Mouse (Mus musculus) heart, embryonic 12.5 days (tissue): ENCODE measurements around the gene Irx5. TPM values are rescaled to one million over a fixed set of nuclear protein-coding genes. Genes with fewer than 3 reads are reported as not detected.

Experiments
- ATAC-seq: fragments of 200-750 bp; cut with Nextera tagmentation; 2 replicates; pipeline ENCODE4 v1.8.0; 2017; ENCODE audit warnings: moderate TSS enrichment, moderate library complexity; ENCODE audit not compliant: insufficient number of reproducible peaks, low FRiP score
- H3K27ac ChIP-seq: fragments of 300-500 bp; sonication (generic); 2 replicates; pipeline ENCODE4 v1.5.1; 2016; ENCODE audit warnings: mild to moderate bottlenecking, moderate library complexity; ENCODE audit not compliant: poor library complexity, severe bottlenecking
- H3K27me3 ChIP-seq: fragments of 300-500 bp; sonication (generic); replicated peaks from 2 replicates; pipeline ENCODE4 v1.6.1; 2016; ENCODE audit warnings: mild to moderate bottlenecking, moderate library complexity
- H3K36me3 ChIP-seq: fragments of 300-500 bp; sonication (generic); 2 replicates; pipeline ENCODE4 v1.6.1; 2016; ENCODE audit warnings: mild to moderate bottlenecking, moderate library complexity
- H3K4me1 ChIP-seq: fragments of 300-500 bp; sonication (generic); replicated peaks from 2 replicates; pipeline ENCODE4 v1.6.1; 2016; ENCODE audit warnings: mild to moderate bottlenecking
- H3K4me2 ChIP-seq: fragments of 300-500 bp; sonication (generic); 2 replicates; pipeline ENCODE4 v1.6.1; 2016; ENCODE audit warnings: mild to moderate bottlenecking, moderate library complexity
- H3K4me3 ChIP-seq: fragments of 300-500 bp; sonication (generic); 2 replicates; pipeline ENCODE4 v1.5.1; 2016; ENCODE audit warnings: mild to moderate bottlenecking
- H3K9ac ChIP-seq: fragments of 300-500 bp; sonication (generic); 2 replicates; pipeline ENCODE4 v1.6.1; 2016; ENCODE audit warnings: mild to moderate bottlenecking, moderate library complexity
- H3K9me3 ChIP-seq: fragments of 300-500 bp; sonication (generic); replicated peaks from 2 replicates; pipeline ENCODE4 v1.6.1; 2016; ENCODE audit warnings: mild to moderate bottlenecking, moderate library complexity
- WGBS: fragments of 180-500 bp; shearing (Covaris S2); methylation state at CpG from one replicate; pipeline ENCODE4 v1.1.7; 2016; 5-methylcytosine and 5-hydroxymethylcytosine counted together
- polyA plus RNA-seq: library from polyadenylated mRNA; unstranded; fragments of >200 nt; fragmentation: Nextera tagmentation; extraction: Ambion mirVana; gene quantifications from 2 replicates; pipeline ENCODE4 v1.2.1, GENCODE M21; 2016

The Irx5 gene
- polyA plus RNA-seq, 1 experiment from 2014 or later, result 14.3 TPM

DNA sequence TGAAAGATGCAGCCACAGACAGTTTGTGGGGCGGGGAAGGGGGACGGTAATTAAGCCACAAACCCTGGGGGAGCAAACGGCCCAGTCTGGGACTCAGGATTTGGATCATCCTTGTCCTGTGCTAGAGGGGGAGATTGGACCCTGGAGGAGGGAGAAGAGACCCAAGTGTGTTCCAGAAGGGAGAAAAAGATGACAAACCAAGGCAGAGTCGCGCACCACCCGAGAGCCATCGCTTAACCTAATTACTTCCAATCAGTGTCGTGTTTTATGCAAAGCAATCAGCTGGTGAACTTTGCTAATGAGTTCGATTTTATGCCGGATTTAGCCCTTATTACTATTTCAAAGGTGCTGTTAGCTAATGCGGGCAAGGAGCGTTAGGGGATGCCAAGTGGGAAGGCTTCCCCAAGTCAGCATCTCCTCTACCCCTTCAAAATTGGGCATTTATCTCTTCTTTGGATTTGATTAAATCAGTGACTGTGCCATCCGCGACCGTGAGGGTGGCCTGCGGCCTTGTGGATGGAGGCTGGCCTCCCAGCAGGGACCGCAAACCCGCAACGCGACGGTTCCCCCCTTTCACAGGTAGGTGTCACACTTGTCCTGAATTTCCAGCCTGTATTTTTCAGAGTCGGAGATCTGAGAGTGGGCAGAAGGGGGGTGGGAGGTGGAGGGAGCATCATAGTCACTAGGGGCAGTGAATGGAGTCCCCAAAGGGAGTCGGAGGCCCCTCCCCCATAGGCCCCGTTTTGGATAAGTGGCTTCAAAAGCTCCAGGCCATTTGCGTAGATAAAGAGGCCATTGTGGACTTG is 4.3 kb downstream of the Irx5 start:
- ATAC-seq, result no peak
- H3K36me3 ChIP-seq, result no peaks in the 10 kb centered on the region
- peak overlapping the region; percentile 60 for H3K9ac ChIP-seq
- H3K4me3 ChIP-seq, result peak overlapping the region; percentile 45
- H3K27ac ChIP-seq, result peak overlapping the region; percentile 41
- 13% methylated on average over 25 of the region's 25 CpGs for WGBS
- peak overlapping the region; percentile 54 for H3K4me2 ChIP-seq
- peaks cover 46% of the 10 kb centered on the region for H3K4me1 ChIP-seq
- H3K9me3 ChIP-seq, result no peaks in the 10 kb centered on the region
- H3K27me3 ChIP-seq, result peaks cover 49% of the 10 kb centered on the region

DNA sequence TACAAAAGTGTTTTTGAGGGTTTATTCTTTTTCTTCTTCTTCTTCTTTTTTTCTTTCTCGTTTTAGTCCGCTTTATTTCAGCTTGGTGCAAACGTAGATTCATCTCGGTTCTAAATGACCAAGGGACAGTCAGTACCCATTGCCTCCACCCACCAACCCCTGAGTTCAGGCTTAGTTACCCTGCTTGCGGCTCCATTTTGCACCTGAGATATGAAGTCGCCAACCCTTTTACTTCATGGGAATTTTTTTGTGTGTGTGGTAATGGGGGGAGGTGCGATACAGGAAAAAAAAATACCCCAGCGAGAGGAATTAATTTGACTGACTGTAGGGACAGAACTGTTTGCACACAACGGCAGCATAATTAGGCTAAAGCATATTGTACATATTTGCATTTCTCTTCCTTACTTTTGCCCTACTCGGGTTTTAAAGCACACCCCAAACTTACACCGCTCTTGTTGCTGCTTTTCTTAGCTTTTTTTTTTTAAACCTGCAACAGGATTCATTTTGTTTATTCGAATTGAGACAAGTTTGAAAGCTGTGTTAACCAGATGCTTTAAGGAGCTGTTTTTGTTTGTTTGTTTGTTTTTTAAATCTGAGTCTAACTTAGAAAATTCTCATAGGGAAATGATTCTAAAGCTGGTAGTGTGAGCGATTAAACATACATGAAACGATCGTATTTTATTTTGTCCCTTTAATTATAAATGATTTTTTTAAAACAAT is 5.1 kb downstream of the Irx5 start:
- WGBS, result 11% methylated on average over 15 of the region's 15 CpGs
- H3K9ac ChIP-seq, result peak overlapping the region; percentile 60
- H3K4me2 ChIP-seq, result peak overlapping the region; percentile 57
- peaks cover 55% of the 10 kb centered on the region for H3K27me3 ChIP-seq
- no peaks in the 10 kb centered on the region for H3K9me3 ChIP-seq
- no peaks in the 10 kb centered on the region for H3K36me3 ChIP-seq
- ATAC-seq, result no peak
- H3K4me3 ChIP-seq, result peak overlapping the region; percentile 45
- H3K4me1 ChIP-seq, result peaks cover 46% of the 10 kb centered on the region
- peak overlapping the region; percentile 41; the same call in 1 of the 2 replicates for H3K27ac ChIP-seq

DNA sequence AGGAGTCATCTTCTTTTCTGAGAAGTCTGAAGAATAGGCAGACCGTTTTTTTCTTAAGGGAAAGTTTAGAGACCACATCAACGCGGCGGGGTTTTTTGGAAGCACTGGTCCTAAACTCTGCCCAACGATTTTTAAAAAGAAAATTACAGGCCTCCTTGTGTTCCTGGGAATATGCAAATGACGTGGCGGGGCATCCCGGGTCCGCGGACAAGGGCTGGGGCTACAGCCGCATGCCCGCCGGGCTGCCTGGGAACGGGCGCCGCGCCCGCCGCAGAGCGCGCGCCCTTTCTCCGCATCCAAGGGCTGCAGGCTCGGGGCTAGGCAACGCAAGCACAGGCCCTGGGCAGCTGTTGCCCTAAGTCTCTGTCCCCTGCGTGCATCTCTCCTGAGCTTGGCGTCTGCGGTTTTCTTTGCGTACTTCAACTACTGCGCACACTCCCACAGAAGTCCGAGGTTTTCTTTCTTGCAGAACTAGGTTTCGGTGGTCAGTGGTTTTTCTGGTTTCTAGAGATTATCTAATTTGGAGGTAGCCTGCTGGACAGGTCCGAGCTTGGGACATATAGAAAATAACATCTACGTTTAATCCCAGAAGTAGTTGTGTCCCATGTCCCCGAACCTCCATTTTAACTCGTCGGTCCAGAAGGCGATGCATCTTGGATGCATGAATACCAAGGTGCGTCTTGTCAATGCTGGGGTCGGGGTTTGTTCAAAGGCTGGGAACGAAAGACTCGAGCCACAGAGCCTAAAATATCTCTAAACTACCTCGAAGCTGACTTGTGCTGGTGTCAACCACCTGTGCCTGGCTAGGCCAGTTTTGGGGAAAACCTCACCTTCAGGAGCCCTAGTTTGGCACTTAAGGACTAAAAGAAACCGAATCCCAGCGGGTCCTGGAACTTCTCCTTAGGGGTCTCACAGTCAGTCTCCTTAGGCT is 6.1 kb downstream of the Irx5 start:
- Histone ChIP-seq H3K4me2 (peak overlapping the region; percentile 57), H3K36me3 (no peaks in the 10 kb centered on the region), H3K27ac (peak overlapping the region; percentile 44; the same call in 1 of the 2 replicates), H3K27me3 (peaks cover 63% of the 10 kb centered on the region), H3K4me1 (peaks cover 46% of the 10 kb centered on the region), H3K4me3 (peak overlapping the region; percentile 36), H3K9ac (peak overlapping the region; percentile 29), H3K9me3 (no peaks in the 10 kb centered on the region)
- 6% methylated on average over 45 of the region's 45 CpGs for WGBS
- no peak for ATAC-seq

DNA sequence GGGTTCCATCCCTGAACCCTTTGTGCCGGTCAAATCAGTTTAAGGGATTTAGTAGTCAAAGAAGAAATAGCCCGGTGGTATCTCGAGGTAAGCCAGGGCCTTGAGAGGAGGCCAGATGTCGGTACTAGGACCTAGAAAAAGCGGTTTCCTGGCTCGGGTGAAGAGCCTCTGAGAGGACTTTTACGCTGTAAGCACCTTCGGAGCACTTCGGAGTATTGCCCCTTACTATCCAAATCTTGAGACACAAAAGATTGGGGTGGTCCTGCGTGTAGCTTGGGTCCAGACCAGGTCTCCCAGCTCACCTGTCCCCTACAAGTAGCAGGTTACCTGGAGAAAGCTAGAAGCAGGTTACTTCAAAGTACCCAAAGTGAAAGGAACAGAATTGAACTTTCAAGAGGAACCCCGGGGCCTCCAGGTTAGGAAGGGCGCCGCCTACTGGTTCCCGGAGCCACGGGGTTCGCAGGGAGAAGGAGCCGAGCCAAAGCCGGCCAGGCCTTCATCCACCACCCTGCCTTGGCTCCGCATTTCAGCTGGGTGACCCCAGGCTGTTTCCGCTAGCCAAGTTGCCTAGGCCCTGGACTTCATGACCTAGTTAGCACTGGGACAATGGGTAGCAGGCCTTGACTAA is 6.8 kb downstream of the Irx5 start:
- H3K9ac ChIP-seq, result 0 out of 2 replicates have a peak overlapping the region, but pooled peaks have one; percentile 33

DNA sequence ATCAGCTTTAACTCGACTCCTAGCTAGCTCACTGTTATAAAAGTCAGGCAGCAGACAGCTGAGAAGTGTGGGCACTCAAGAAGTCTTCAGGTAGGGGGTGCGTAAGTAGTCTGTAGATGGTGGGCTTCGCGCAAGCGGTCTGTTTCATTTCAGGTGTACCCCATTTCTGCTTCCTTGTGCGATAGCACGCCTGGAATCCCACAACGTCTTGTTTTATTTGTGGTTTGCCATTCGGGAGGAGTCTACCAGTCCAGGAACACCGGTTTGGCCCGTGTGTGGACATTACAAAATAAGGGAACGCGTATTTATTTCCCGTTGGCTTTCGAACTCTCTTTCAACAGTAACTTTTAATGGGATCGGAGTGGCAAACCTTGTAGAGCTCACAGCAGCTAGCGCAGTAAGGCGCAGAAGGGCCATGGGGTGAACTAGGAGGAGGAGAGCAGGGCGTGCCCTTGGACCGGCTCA is 7.4 kb downstream of the Irx5 start:
- Histone ChIP-seq H3K4me1 (peaks cover 51% of the 10 kb centered on the region), H3K27ac (no peak overlapping the region), H3K4me3 (peak overlapping the region; percentile 36; the same call in 1 of the 2 replicates), H3K9ac (0 out of 2 replicates have a peak overlapping the region, but pooled peaks have one; percentile 33), H3K27me3 (peaks cover 68% of the 10 kb centered on the region), H3K36me3 (no peaks in the 10 kb centered on the region), H3K4me2 (peak overlapping the region; percentile 57), H3K9me3 (no peaks in the 10 kb centered on the region)
- 18% methylated on average over 20 of the region's 20 CpGs for WGBS
- no peak for ATAC-seq

More for the DNA sequence above, 6.8 kb downstream of the Irx5 start:
- Histone ChIP-seq H3K27me3 (peaks cover 66% of the 10 kb centered on the region), H3K4me2 (peak overlapping the region; percentile 57), H3K9me3 (no peaks in the 10 kb centered on the region), H3K36me3 (no peaks in the 10 kb centered on the region), H3K27ac (0 out of 2 replicates have a peak overlapping the region, but pooled peaks have one; percentile 17), H3K4me1 (peaks cover 52% of the 10 kb centered on the region), H3K4me3 (peak overlapping the region; percentile 36)
- 12% methylated on average over 20 of the region's 20 CpGs for WGBS
- ATAC-seq, result no peak

DNA sequence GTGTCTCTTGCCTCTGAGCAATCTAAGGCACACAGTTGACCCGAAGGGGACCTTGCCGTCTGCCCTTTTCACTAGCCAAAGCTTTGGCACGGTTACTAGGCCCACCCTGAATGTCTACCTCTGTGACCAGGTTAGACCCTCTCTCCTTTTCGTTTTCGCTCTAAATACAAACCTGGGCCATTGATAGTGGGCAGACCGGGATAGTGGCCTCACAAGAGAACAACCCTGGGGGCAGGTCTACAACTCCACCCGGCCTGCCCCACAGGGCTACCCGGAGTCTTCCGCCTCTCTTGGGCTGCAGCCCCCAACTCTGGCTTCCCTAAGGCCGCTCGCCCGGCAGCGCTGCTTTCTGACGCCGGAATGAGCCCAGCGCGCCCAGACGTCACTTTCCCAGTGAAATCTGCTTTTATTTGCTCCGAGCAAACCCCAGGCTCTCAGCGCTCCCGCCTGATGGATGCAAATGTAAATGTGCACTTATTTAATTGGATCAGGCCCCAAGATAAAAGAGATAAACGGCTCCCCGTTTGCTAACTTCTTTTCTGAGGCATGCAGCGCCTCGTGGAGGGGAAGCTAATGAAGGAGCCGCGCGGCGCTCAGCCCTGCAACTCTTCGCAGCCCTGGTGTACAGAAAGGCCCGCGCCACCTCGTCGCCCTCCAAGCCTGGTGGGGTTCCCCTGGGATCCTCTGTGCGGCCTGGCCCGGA is 8.0 kb downstream of the Irx5 start:
- peaks cover 70% of the 10 kb centered on the region for H3K27me3 ChIP-seq
- H3K27ac ChIP-seq, result no peak overlapping the region
- 7% methylated on average over 36 of the region's 36 CpGs for WGBS
- H3K4me1 ChIP-seq, result peaks cover 51% of the 10 kb centered on the region
- no peaks in the 10 kb centered on the region for H3K36me3 ChIP-seq
- peak overlapping the region; percentile 48; the same call in 1 of the 2 replicates for H3K9ac ChIP-seq
- H3K4me3 ChIP-seq, result peak overlapping the region; percentile 36
- H3K9me3 ChIP-seq, result no peaks in the 10 kb centered on the region
- H3K4me2 ChIP-seq, result peak overlapping the region; percentile 57
- ATAC-seq, result no peak

DNA sequence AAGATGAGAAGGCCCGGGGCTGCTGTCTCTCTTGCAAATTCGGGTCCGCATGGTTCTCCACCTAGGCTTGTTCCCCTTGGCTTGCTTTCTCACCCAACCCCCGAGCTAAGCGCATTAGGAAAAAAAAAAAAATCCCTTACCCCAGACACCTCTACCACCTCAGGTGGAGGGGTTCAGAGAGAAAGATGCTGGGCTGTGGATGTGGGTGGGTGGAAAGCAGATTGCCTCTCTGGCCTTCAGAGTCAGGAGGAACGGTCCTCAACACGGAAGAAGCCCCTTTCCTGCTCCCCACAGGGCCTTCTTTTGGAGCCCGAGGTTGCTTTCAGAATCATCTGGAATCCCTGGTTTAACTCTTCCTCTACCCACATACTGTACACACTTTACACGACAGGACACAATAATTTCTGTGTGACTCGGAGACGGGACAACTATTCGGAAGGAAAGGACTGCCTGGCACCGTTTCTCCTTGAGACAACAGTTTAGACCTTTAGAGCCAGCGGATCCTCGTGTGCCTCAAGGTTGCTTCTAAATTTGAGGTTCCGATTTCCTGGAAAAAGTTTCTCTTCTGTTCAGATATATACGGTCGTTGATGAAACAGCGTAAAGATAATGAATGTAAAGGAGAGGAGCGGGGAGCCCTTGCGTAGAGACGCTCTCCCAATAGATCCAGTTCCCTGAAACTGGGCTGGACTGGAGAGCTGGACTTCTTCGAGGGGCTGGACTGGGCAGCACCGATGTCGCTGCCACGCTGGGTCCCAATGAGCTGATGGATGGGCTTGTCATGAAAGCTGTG is 8.7 kb downstream of the Irx5 start:
- Histone ChIP-seq H3K4me1 (peaks cover 48% of the 10 kb centered on the region), H3K4me2 (peak overlapping the region; percentile 57), H3K9ac (0 out of 2 replicates have a peak overlapping the region, but pooled peaks have one; percentile 48), H3K36me3 (no peaks in the 10 kb centered on the region), H3K4me3 (peak overlapping the region; percentile 36), H3K27ac (no peak overlapping the region), H3K27me3 (peaks cover 67% of the 10 kb centered on the region), H3K9me3 (no peaks in the 10 kb centered on the region)
- 17% methylated on average over 26 of the region's 26 CpGs for WGBS
- ATAC-seq, result no peak

DNA sequence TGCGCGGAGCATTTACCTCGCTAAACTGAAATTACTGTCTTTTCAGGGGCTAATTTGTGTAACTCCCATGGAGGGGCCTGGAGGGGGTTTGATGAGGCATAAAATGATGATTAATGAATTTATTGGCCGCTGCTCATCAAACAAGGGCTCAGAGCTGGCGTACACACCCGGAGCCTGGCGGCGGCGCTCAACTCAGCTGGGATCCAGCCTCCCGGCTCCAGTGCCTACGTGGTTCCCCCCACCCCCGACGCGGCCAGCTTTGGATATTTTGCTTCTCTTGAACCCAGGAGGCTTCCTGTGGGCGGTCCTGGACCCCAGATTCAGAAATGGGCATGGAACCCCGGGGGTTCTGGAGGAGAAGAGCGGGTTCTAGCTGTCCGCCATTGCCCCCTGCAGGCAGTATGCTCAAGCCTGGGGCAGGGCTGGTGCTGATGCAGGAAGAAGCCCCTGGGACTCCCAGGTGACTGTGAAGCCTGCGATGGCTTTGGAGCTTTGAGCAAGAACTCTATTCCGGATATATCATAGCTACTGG is 9.4 kb downstream of the Irx5 start:
- H3K27ac ChIP-seq, result no peak overlapping the region
- H3K4me1 ChIP-seq, result peaks cover 48% of the 10 kb centered on the region
- peak overlapping the region; percentile 16 for H3K4me3 ChIP-seq
- H3K27me3 ChIP-seq, result peaks cover 62% of the 10 kb centered on the region
- WGBS, result 13% methylated on average over 20 of the region's 20 CpGs
- H3K9ac ChIP-seq, result no peak overlapping the region
- no peaks in the 10 kb centered on the region for H3K9me3 ChIP-seq
- H3K36me3 ChIP-seq, result no peaks in the 10 kb centered on the region
- ATAC-seq, result peak; percentile 31; the same call in 1 of the 2 replicates
- peak overlapping the region; percentile 57 for H3K4me2 ChIP-seq

DNA sequence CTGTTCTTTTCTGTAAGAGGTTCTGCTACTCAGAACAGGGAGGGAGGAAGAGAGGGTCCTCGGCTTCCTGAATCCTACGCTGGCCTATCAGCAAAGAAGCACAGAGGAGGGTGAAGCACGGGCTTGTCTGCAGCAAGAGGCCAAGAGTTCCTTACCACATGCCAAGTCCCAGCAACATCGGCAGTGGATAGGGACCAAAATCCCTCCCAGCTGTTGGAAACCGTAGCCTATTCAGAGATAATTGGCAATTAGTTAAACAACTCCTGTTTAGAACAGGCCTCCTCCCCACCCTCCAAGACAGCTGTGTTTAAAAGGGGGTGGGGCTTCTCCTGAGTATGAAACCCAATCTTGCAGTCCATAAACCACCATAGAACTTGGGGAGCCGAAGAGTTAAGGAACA is 22.1 kb downstream of the Irx5 start:
- 29% methylated on average over 6 of the region's 6 CpGs for WGBS
- Histone ChIP-seq H3K4me1 (no peaks in the 10 kb centered on the region), H3K27ac (no peak overlapping the region), H3K9ac (no peak overlapping the region), H3K36me3 (no peaks in the 10 kb centered on the region), H3K9me3 (no peaks in the 10 kb centered on the region), H3K4me3 (no peak overlapping the region), H3K27me3 (peaks cover 18% of the 10 kb centered on the region; the same call in 1 of the 2 replicates), H3K4me2 (no peak overlapping the region)
- ATAC-seq, result no peak
